Mouse (Mus musculus) lung, postnatal 4 days (tissue): ENCODE data around the gene BC100530.
"Not testable (repeated sequence)": the region's sequence is repeated elsewhere in the genome, so short reads cannot be mapped to it uniquely, and the experiment has no call there.

ENCODE experiments used
- DNase-seq, 2 experiments: peaks; one replicate each; pipeline ENCODE4 v3.0.0; 2021

The BC100530 gene

GRCm38 (mm10) chr16:36367648-36368047 lies at the start of gene BC100530:
Gene BC100530, minus strand, starts transcription at chr16:36367748.
- not testable (repeated sequence) for DNase-seq

DNA sequence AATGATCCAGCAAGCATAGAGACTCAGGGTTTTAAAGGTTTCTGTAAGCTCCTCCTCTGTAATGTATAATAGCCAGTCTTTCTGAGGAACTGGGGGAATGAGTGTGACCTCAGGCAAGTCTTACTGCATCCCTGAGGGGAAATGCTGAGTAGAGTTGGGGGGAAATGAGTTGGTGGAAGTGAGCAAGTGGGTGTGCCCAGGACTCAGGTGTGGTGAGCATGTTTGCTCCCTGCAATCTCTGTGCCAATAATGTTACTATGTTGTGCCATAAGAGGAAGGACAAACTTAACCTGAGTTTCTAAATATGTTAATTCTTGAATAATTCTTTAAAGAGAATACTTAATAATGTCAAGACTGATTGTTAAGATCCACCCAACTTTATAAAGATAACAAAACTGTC lies 40.8 kb upstream of the BC100530 start, which contains the start of gene Stfa2:
Gene Stfa2 (minus strand): TSS at position 101 of the 400 bp plus-strand sequence.
- no peak for DNase-seq

DNA sequence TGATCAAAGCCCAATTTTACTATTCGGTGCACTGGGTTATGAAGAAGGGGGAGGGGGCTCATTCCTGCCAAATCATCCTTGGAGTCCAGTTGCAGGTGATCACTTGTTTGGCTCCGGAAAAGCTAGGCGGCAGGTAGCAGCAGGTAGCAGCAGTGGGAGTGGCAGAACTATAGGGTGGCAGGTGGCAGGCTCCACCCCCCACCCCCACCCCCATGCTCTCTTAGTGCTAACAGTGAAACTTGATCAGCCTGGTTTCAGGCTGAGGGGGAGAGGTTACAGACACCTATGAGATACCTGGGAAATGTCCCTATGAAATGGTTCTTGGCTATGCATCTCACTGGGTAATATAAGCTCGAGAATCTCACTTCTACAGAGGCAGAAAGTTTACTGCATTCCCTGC lies 21.5 kb upstream of the BC100530 start:
- DNase-seq, result no peak

DNA sequence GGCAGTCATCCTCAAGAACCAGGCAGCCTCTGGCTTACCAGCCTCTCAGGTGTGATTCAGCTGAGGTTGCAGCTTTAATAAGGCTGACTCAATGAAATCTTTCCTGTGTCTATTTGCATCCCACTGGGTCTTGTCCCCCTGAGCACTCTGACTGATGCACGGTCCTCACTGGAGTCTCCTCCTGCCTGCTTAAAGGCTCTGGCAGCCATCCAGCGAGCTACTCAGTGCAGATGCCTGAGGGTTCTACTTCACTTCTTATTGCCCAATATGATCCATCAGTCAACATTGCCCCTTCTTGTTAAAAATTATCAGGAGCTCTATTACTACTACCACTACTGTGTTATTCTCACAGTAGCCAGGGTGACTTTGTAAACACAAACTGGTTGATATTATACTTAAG lies 30.4 kb downstream of the BC100530 start:
- no peak for DNase-seq

DNA sequence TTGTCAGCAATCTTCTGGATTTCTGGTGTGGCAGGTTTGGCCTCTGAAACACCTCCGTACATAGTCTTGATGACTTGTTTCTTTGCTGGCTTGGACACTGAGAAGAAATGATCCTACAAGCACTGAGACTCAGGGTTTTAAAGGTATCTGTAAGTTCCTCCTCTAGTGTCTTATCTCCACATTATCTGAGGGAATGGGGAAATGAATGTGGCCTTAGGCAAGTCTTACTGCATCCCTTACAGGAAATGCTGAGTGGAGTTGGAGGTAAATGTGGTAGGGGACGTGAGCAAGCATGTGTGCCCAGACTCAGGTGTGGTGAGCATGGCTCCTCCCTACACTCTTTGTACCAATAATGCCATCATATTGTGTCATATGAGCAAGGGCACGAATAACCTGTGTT lies 33.3 kb downstream of the BC100530 start, which contains the start of gene BC117090:
Gene BC117090 (minus strand): TSS at position 101 of the 400 bp plus-strand sequence.
- DNase-seq, result no peak

DNA sequence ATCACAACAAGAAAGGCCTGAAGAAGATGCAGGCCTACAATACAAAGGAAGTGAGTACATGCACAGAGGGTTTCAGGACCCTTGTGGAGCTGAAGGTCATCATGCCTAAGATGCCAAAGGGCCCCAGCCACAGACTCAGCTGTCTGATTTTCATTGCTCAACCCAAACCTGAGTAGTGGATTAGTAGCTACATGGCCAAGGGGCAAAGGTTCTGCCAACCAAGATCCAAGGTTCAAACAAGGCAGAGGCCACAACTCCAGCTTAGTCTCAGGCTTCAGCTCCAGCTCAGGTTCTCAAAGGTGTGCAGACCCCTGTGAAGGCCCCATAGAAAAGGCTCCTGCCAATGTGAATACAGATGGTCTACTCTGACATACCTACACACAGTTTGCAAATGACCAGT lies 48.3 kb downstream of the BC100530 start:
- DNase-seq, result no peak

DNA sequence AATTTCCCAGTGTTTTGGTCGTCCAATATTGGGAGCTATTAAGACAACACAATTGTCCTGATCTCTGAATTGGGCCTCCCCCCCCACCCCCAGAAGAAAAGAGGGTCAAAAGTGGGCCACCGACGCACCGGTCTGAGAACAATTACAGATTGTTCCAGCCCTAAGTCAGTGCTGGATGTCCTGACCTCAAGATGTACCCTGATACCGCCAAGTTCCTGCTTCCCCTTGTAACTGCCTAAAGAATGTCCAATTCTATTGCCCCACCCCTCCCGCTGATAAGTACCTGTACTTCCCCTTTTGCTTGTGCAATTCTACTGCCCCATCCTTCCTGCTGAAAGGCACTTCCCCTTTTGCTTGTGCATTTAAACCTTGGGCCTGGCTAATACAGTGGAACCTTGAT lies 51.4 kb downstream of the BC100530 start:
- DNase-seq, result not testable (repeated sequence)
